Mouse (Mus musculus): ENCODE results near the gene Dedd.
"Not testable (repeated sequence)": the region's sequence is repeated elsewhere in the genome, so short reads cannot be mapped to it uniquely, and the experiment has no call there.

Gene Dedd

GRCm38 (mm10) chr1:171328839-171329432 lies at the start of gene Dedd:
Gene Dedd (plus strand): TSS chr1:171329145.
- DNase-seq (ENCODE audit: low read depth, low spot score): peak; percentile 96

GRCm38 (mm10) chr1:171279721-171280120 lies 49.2 kb upstream of the Dedd start:
- no peak for DNase-seq (ENCODE audit: low read depth, low spot score)

- DNase-seq (ENCODE audit: low read depth, low spot score): no peak
Measured at GRCm38 (mm10) chr1:171280250-171280915, 48.6 kb upstream of the Dedd start.

- DNase-seq (ENCODE audit: low read depth, low spot score): peak; percentile 96
Measured at GRCm38 (mm10) chr1:171280916-171281527, 47.9 kb upstream of the Dedd start, which contains the start of gene Ppox. Gene Ppox (minus strand): TSS chr1:171281186.

- DNase-seq (ENCODE audit: low read depth, low spot score): no peak
Measured at GRCm38 (mm10) chr1:171281528-171281923, 47.4 kb upstream of the Dedd start.

GRCm38 (mm10) chr1:171282086-171282805 lies 46.7 kb upstream of the Dedd start:
- DNase-seq (ENCODE audit: low read depth, low spot score): no peak

- DNase-seq (ENCODE audit: low read depth, low spot score): no peak
Measured at GRCm38 (mm10) chr1:171283188-171284160, 45.5 kb upstream of the Dedd start.

GRCm38 (mm10) chr1:171284491-171284890 lies 44.5 kb upstream of the Dedd start:
- DNase-seq (ENCODE audit: low read depth, low spot score): no peak

GRCm38 (mm10) chr1:171285096-171285892 lies 43.7 kb upstream of the Dedd start:
- DNase-seq (ENCODE audit: low read depth, low spot score): no peak

GRCm38 (mm10) chr1:171286517-171286916 lies 42.4 kb upstream of the Dedd start:
- DNase-seq (ENCODE audit: low read depth, low spot score): no peak

- DNase-seq (ENCODE audit: low read depth, low spot score): peak; percentile 93
Measured at GRCm38 (mm10) chr1:171287136-171288081, 41.5 kb upstream of the Dedd start, which contains the start of gene Usp21. Gene Usp21 (minus strand): TSS chr1:171287991.

- no peak for DNase-seq (ENCODE audit: low read depth, low spot score)
Measured at GRCm38 (mm10) chr1:171288328-171288727, 40.6 kb upstream of the Dedd start.

GRCm38 (mm10) chr1:171293351-171293750 lies 35.6 kb upstream of the Dedd start:
- no peak for DNase-seq (ENCODE audit: low read depth, low spot score)

GRCm38 (mm10) chr1:171293906-171294297 lies 35.0 kb upstream of the Dedd start:
- no peak for DNase-seq (ENCODE audit: low read depth, low spot score)

GRCm38 (mm10) chr1:171294298-171295062 lies 34.5 kb upstream of the Dedd start, which contains the start of gene Ufc1:
Gene Ufc1 (minus strand): TSS chr1:171295024.
- peak; percentile 90 for DNase-seq (ENCODE audit: low read depth, low spot score)

GRCm38 (mm10) chr1:171295063-171295402 lies 33.9 kb upstream of the Dedd start:
- no peak for DNase-seq (ENCODE audit: low read depth, low spot score)

- no peak for DNase-seq (ENCODE audit: low read depth, low spot score)
Measured at GRCm38 (mm10) chr1:171298226-171298625, 30.7 kb upstream of the Dedd start.

- not testable (repeated sequence) for DNase-seq (ENCODE audit: low read depth, low spot score)
Measured at GRCm38 (mm10) chr1:171306157-171306556, 22.8 kb upstream of the Dedd start.

Measured in CD4-positive helper T cell, adult 2 months (primary cell).